Mouse (Mus musculus) kidney, postnatal 0 days (tissue): ENCODE results near the gene Klhl32. TPM values are rescaled to one million over a fixed set of nuclear protein-coding genes. Genes with fewer than 3 reads are reported as not detected.
A peak's percentile ranks its signal among the peaks of the same experiment; 100 is the strongest.

ENCODE experiments used
- ATAC-seq: fragments of 200-750 bp; cut with Nextera tagmentation; replicated peaks from 2 replicates; pipeline ENCODE4 v1.8.0; 2017; ENCODE audit warnings: low read depth, moderate number of reproducible peaks, moderate TSS enrichment, moderate library complexity; ENCODE audit not compliant: low FRiP score
- DNase-seq: peaks from one replicate; pipeline ENCODE4 v3.0.0-alpha.2; 2016; ENCODE audit warnings: low spot score
- H3K27ac ChIP-seq: fragments of 300-500 bp; sonication (generic); 2 replicates; pipeline ENCODE4 v1.5.1; 2014; ENCODE audit warnings: mild to moderate bottlenecking
- H3K27me3 ChIP-seq: fragments of 300-500 bp; sonication (generic); 2 replicates; pipeline ENCODE4 v1.6.1; 2014; ENCODE audit warnings: low read length, mixed read lengths; ENCODE audit not compliant: insufficient read depth
- H3K36me3 ChIP-seq: fragments of 300-500 bp; sonication (generic); 2 replicates; pipeline ENCODE4 v1.6.1; 2014; ENCODE audit warnings: low read length, mixed read lengths; ENCODE audit not compliant: insufficient read depth
- H3K4me1 ChIP-seq: fragments of 300-500 bp; sonication (generic); replicated peaks from 2 replicates; pipeline ENCODE4 v1.6.1; 2014; ENCODE audit warnings: antibody characterized with exemption, low read length, mixed read lengths; ENCODE audit not compliant: insufficient read depth
- H3K4me2 ChIP-seq: fragments of 300-500 bp; sonication (generic); 2 replicates; pipeline ENCODE4 v1.6.1; 2014; ENCODE audit warnings: mild to moderate bottlenecking, low read length, moderate library complexity, mixed read lengths
- H3K4me3 ChIP-seq: fragments of 300-500 bp; sonication (generic); replicated peaks from 2 replicates; pipeline ENCODE4 v1.5.1; 2014; ENCODE audit warnings: low read depth, low read length
- H3K9ac ChIP-seq: fragments of 300-500 bp; sonication (generic); 2 replicates; pipeline ENCODE4 v1.6.1; 2014; ENCODE audit warnings: low read depth, low read length
- H3K9me3 ChIP-seq: fragments of 300-500 bp; sonication (generic); replicated peaks from 2 replicates; pipeline ENCODE4 v1.6.1; 2016; ENCODE audit warnings: low read length, inconsistent platforms, mixed read lengths
- CTCF ChIP-seq: IDR thresholded peaks from 2 replicates; pipeline ENCODE4 v1.5.1; 2016; ENCODE audit warnings: antibody characterized with exemption, low read depth, mild to moderate bottlenecking, moderate library complexity
- WGBS: fragments of 180-500 bp; shearing (Covaris S2); extraction: QIAGEN DNeasy Blood & Tissue Kit; methylation state at CpG from one replicate; pipeline ENCODE4 v1.1.7; 2014; 5-methylcytosine and 5-hydroxymethylcytosine counted together
- polyA plus RNA-seq: library from polyadenylated mRNA; unstranded; fragments of >200 nt; fragmentation: Nextera tagmentation; extraction: Ambion mirVana; gene quantifications from 2 replicates; pipeline ENCODE4 v1.2.1, GENCODE M21; 2015

Gene Klhl32
- polyA plus RNA-seq, 1 experiment from 2014 or later: 2.4 TPM

DNA sequence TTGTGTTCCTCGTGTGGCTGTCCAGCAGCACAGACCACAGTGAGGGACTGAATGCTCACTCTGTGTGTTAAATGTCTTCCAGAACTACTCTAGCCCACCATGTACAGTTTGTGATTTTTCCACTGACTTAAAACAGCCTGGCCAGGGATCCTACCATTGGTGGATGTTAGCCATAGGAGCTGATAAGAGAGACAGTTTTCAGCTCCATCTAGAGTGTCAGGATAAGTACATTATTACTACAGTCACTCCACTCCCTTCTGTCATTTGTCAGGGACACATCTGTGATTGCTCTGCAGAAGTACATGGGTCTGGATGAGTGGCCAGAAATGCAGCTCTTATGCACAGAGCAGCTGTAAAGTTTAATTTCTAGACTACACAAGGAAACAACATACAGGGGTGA lies 223.1 kb downstream of the Klhl32 start:
- no peaks in the 10 kb centered on the region for H3K4me1 ChIP-seq
- no peak overlapping the region for H3K4me2 ChIP-seq
- H3K27me3 ChIP-seq: no peaks in the 10 kb centered on the region
- no peaks in the 10 kb centered on the region for H3K9me3 ChIP-seq
- ATAC-seq: no peak
- no peak overlapping the region for H3K9ac ChIP-seq
- H3K27ac ChIP-seq: no peak overlapping the region
- no peak for DNase-seq
- no peaks in the 10 kb centered on the region for H3K36me3 ChIP-seq
- 62% methylated on average over 1 of the region's 1 CpGs for WGBS
- TF ChIP-seq CTCF: no peak
- no peak overlapping the region for H3K4me3 ChIP-seq

DNA sequence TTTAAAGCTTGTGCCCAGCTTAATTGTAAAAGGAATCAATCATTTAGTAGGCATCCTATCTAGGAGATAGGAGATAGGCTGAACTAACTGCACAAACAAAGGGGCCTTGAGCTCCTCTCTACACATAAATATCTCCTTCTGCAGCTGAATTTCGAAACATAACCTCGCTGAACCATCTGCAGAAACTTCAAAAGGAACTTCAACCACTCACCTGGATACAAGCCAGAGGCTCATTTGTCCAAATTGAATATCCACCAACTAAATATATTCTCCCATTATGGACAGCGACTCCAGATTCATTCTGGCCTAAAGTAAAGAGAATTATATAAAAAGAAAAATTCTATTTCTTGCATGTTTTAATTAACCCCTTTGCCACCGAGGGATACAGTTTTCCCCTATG lies 224.2 kb downstream of the Klhl32 start:
- no peak overlapping the region for H3K4me2 ChIP-seq
- H3K9ac ChIP-seq: no peak overlapping the region
- H3K9me3 ChIP-seq: no peaks in the 10 kb centered on the region
- H3K27me3 ChIP-seq: no peaks in the 10 kb centered on the region
- no peaks in the 10 kb centered on the region for H3K4me1 ChIP-seq
- H3K36me3 ChIP-seq: no peaks in the 10 kb centered on the region
- ATAC-seq (no peak), DNase-seq (no peak)
- H3K4me3 ChIP-seq: no peak overlapping the region
- no peak for TF ChIP-seq CTCF
- WGBS: 55% methylated on average over 4 of the region's 4 CpGs
- H3K27ac ChIP-seq: no peak overlapping the region

DNA sequence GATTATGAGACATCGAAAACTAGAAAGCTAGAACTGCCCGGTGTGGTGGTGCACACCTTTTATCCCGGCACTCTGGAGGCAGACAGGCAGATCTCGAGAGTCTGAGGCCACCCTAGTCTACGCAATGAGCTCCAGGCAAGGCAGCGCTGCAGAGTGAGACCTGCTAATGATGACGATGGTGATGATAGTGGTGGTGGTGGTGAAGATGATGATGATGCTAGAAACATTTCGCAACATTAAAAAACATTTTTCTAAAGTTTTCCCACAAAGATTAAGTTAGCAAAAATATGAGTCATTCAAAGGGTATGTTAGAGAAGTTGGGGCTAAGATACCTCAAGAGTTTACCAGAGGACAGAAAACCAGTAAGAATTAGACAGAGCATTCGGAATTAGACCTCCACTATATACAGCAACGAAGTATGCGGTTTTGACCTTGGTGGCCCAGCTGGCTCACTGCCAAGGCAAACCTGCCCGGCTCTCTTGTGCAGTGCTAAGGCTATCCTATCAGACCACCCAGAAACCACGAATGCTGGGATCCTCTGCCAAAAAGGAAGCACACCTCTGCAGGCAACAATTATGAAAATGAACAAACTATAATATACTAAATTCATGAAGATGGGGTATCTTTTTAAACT lies 224.9 kb downstream of the Klhl32 start:
- Histone ChIP-seq H3K4me1 (no peaks in the 10 kb centered on the region), H3K27ac (no peak overlapping the region), H3K9ac (no peak overlapping the region), H3K4me2 (no peak overlapping the region), H3K27me3 (no peaks in the 10 kb centered on the region), H3K9me3 (no peaks in the 10 kb centered on the region), H3K4me3 (no peak overlapping the region), H3K36me3 (no peaks in the 10 kb centered on the region)
- no peak for DNase-seq
- no peak for TF ChIP-seq CTCF
- WGBS: 64% methylated on average over 13 of the region's 13 CpGs
- no peak for ATAC-seq

- Histone ChIP-seq H3K4me2 (no peak overlapping the region), H3K27ac (no peak overlapping the region), H3K27me3 (no peaks in the 10 kb centered on the region), H3K4me3 (no peak overlapping the region), H3K36me3 (no peaks in the 10 kb centered on the region), H3K9ac (no peak overlapping the region), H3K4me1 (no peaks in the 10 kb centered on the region), H3K9me3 (no peaks in the 10 kb centered on the region)
- no peak for ATAC-seq
- DNase-seq: no peak
- TF ChIP-seq CTCF: no peak
- WGBS: 76% methylated on average over 9 of the region's 9 CpGs
These were observed 229.3 kb downstream of the Klhl32 start for GRCm38 (mm10) chr4:24621422-24622187.

- Histone ChIP-seq H3K36me3 (no peaks in the 10 kb centered on the region), H3K9ac (no peak overlapping the region), H3K27me3 (no peaks in the 10 kb centered on the region), H3K4me3 (no peak overlapping the region), H3K4me1 (no peaks in the 10 kb centered on the region), H3K4me2 (no peak overlapping the region), H3K9me3 (no peaks in the 10 kb centered on the region), H3K27ac (no peak overlapping the region)
- ATAC-seq: no peak
- no peak; the same call in 1 of the 2 replicates for TF ChIP-seq CTCF
- WGBS: 86% methylated on average over 5 of the region's 5 CpGs
- no peak for DNase-seq
These were observed 230.5 kb downstream of the Klhl32 start for GRCm38 (mm10) chr4:24620440-24620839.

- Histone ChIP-seq H3K27ac (no peak overlapping the region), H3K4me3 (no peak overlapping the region), H3K9me3 (no peaks in the 10 kb centered on the region), H3K4me2 (no peak overlapping the region), H3K4me1 (no peaks in the 10 kb centered on the region), H3K36me3 (no peaks in the 10 kb centered on the region), H3K27me3 (no peaks in the 10 kb centered on the region), H3K9ac (no peak overlapping the region)
- WGBS: 39% methylated on average over 6 of the region's 6 CpGs
- ATAC-seq (0 out of 2 replicates have a peak, but pooled peaks have one; percentile 29), DNase-seq (peak; percentile 35)
- TF ChIP-seq CTCF: no peak
These were observed 230.9 kb downstream of the Klhl32 start for GRCm38 (mm10) chr4:24620005-24620404.
